Mouse (Mus musculus) midbrain, embryonic 13.5 days (tissue): ENCODE measurements around the gene Blnk. TPM values are rescaled to one million over a fixed set of nuclear protein-coding genes. Genes with fewer than 3 reads are reported as not detected.

ENCODE experiments used
- ATAC-seq: fragments of 200-750 bp; cut with Nextera tagmentation; 2 replicates; pipeline ENCODE4 v1.8.0; 2017; ENCODE audit warnings: mild to moderate bottlenecking, moderate TSS enrichment, moderate library complexity
- H3K27ac ChIP-seq: fragments of 300-500 bp; sonication (generic); 2 replicates; pipeline ENCODE4 v1.5.1; 2015; ENCODE audit warnings: inconsistent platforms, mild to moderate bottlenecking, moderate library complexity
- H3K27me3 ChIP-seq: fragments of 300-500 bp; sonication (generic); 2 replicates; pipeline ENCODE4 v1.6.1; 2015; ENCODE audit warnings: mild to moderate bottlenecking, inconsistent platforms
- H3K36me3 ChIP-seq: fragments of 300-500 bp; sonication (generic); 2 replicates; pipeline ENCODE4 v1.6.1; 2015; ENCODE audit warnings: mild to moderate bottlenecking, inconsistent platforms
- H3K4me1 ChIP-seq: fragments of 300-500 bp; sonication (generic); replicated peaks from 2 replicates; pipeline ENCODE4 v1.6.1; 2015; ENCODE audit warnings: inconsistent platforms
- H3K4me2 ChIP-seq: fragments of 300-500 bp; sonication (generic); replicated peaks from 2 replicates; pipeline ENCODE4 v1.6.1; 2015; ENCODE audit warnings: moderate library complexity, mild to moderate bottlenecking, inconsistent platforms
- H3K4me3 ChIP-seq: fragments of 300-500 bp; sonication (generic); replicated peaks from 2 replicates; pipeline ENCODE4 v1.5.1; 2015; ENCODE audit warnings: mild to moderate bottlenecking, inconsistent platforms
- H3K9ac ChIP-seq: fragments of 300-500 bp; sonication (generic); replicated peaks from 2 replicates; pipeline ENCODE4 v1.6.1; 2015; ENCODE audit warnings: mild to moderate bottlenecking, inconsistent platforms
- H3K9me3 ChIP-seq: fragments of 300-500 bp; sonication (generic); 2 replicates; pipeline ENCODE4 v1.6.1; 2016; ENCODE audit warnings: mild to moderate bottlenecking, inconsistent platforms
- whole genome bisulfite sequencing: fragments of 180-500 bp; shearing (Covaris S2); methylation state at CpG from one replicate; pipeline ENCODE4 v1.1.7; 2015; 5-methylcytosine and 5-hydroxymethylcytosine counted together
- polyA plus RNA-seq: library from polyadenylated mRNA; unstranded; fragments of >200 nt; fragmentation: Nextera tagmentation; extraction: Ambion mirVana; gene quantifications from 2 replicates; pipeline ENCODE4 v1.2.1, GENCODE M21; 2015

Blnk gene
- polyA plus RNA-seq, 1 experiment from 2014 or later: 0.32 TPM

GRCm38 (mm10) chr19:40946937-40947577 lies 47.3 kb downstream of the Blnk start:
- 84% methylated on average over 4 of the region's 4 CpGs for WGBS
- H3K4me1 ChIP-seq: no peaks in the 10 kb centered on the region
- no peak overlapping the region for H3K4me3 ChIP-seq
- no peaks in the 10 kb centered on the region for H3K9me3 ChIP-seq
- H3K9ac ChIP-seq: no peak overlapping the region
- H3K27ac ChIP-seq: no peak overlapping the region
- H3K4me2 ChIP-seq: no peak overlapping the region
- H3K36me3 ChIP-seq: no peaks in the 10 kb centered on the region
- no peaks in the 10 kb centered on the region for H3K27me3 ChIP-seq
- ATAC-seq: no peak

GRCm38 (mm10) chr19:40943552-40943951 lies 50.8 kb downstream of the Blnk start:
- no peak overlapping the region for H3K27ac ChIP-seq
- no peak overlapping the region for H3K4me2 ChIP-seq
- H3K9me3 ChIP-seq: peaks cover 6% of the 10 kb centered on the region; the same call in 1 of the 2 replicates
- no peak overlapping the region for H3K9ac ChIP-seq
- no peak for ATAC-seq
- no peak overlapping the region for H3K4me3 ChIP-seq
- H3K36me3 ChIP-seq: no peaks in the 10 kb centered on the region
- WGBS: 93% methylated on average over 7 of the region's 7 CpGs
- H3K4me1 ChIP-seq: no peaks in the 10 kb centered on the region
- H3K27me3 ChIP-seq: no peaks in the 10 kb centered on the region

GRCm38 (mm10) chr19:40936038-40936437 lies 58.3 kb downstream of the Blnk start:
- Histone ChIP-seq H3K4me1 (no peaks in the 10 kb centered on the region), H3K9ac (no peak overlapping the region), H3K4me2 (no peak overlapping the region), H3K36me3 (no peaks in the 10 kb centered on the region), H3K27me3 (no peaks in the 10 kb centered on the region), H3K27ac (no peak overlapping the region), H3K9me3 (peaks cover 6% of the 10 kb centered on the region; the same call in 1 of the 2 replicates), H3K4me3 (no peak overlapping the region)
- WGBS: 26% methylated on average over 5 of the region's 5 CpGs
- no peak for ATAC-seq

- no peak overlapping the region for H3K9ac ChIP-seq
- WGBS: 46% methylated on average over 8 of the region's 8 CpGs
- H3K27ac ChIP-seq: no peak overlapping the region
- H3K36me3 ChIP-seq: no peaks in the 10 kb centered on the region
- no peak overlapping the region for H3K4me2 ChIP-seq
- peaks cover 6% of the 10 kb centered on the region; the same call in 1 of the 2 replicates for H3K9me3 ChIP-seq
- no peaks in the 10 kb centered on the region for H3K27me3 ChIP-seq
- no peak for ATAC-seq
- H3K4me1 ChIP-seq: no peaks in the 10 kb centered on the region
- no peak overlapping the region for H3K4me3 ChIP-seq
Measured at GRCm38 (mm10) chr19:40935376-40935775, 59.0 kb downstream of the Blnk start.

GRCm38 (mm10) chr19:40931581-40932369 lies 62.6 kb downstream of the Blnk start:
- no peak overlapping the region for H3K4me2 ChIP-seq
- H3K36me3 ChIP-seq: no peaks in the 10 kb centered on the region
- no peak overlapping the region for H3K4me3 ChIP-seq
- H3K9me3 ChIP-seq: no peaks in the 10 kb centered on the region
- 70% methylated on average over 9 of the region's 9 CpGs for WGBS
- no peak for ATAC-seq
- H3K27ac ChIP-seq: no peak overlapping the region
- no peaks in the 10 kb centered on the region for H3K4me1 ChIP-seq
- H3K27me3 ChIP-seq: no peaks in the 10 kb centered on the region
- H3K9ac ChIP-seq: no peak overlapping the region

GRCm38 (mm10) chr19:40895393-40895703 lies 99.0 kb downstream of the Blnk start:
- peak overlapping the region; percentile 58 for H3K4me2 ChIP-seq
- peaks cover 29% of the 10 kb centered on the region for H3K27me3 ChIP-seq
- peaks cover 12% of the 10 kb centered on the region for H3K4me1 ChIP-seq
- no peak for ATAC-seq
- 1% methylated on average over 6 of the region's 6 CpGs for WGBS
- peak overlapping the region; percentile 67 for H3K4me3 ChIP-seq
- H3K9ac ChIP-seq: peak overlapping the region; percentile 77
- H3K36me3 ChIP-seq: 0 out of 2 replicates have a peak, but pooled peaks cover 2% of the 10 kb centered on the region
- H3K9me3 ChIP-seq: no peaks in the 10 kb centered on the region
- peak overlapping the region; percentile 85 for H3K27ac ChIP-seq

GRCm38 (mm10) chr19:40894519-40895392 lies 99.6 kb downstream of the Blnk start, which contains the start of gene Zfp518a:
Gene Zfp518a, plus strand, starts transcription at chr19:40894705.
- Histone ChIP-seq H3K9me3 (no peaks in the 10 kb centered on the region), H3K27ac (peak within 1 kb of the TSS; percentile 85), H3K9ac (peak within 1 kb of the TSS; percentile 77), H3K4me3 (peak within 1 kb of the TSS; percentile 67), H3K36me3 (0 out of 2 replicates have a peak, but pooled peaks cover 2% of the 10 kb centered on the region), H3K27me3 (peaks cover 33% of the 10 kb centered on the region), H3K4me2 (peak within 1 kb of the TSS; percentile 58), H3K4me1 (peaks cover 12% of the 10 kb centered on the region)
- WGBS: under 1% methylated on average over 89 of the region's 89 CpGs
- peak; percentile 92 for ATAC-seq

- peak overlapping the region; percentile 85 for H3K27ac ChIP-seq
- no peaks in the 10 kb centered on the region for H3K9me3 ChIP-seq
- ATAC-seq: no peak; the same call in 1 of the 2 replicates
- peaks cover 38% of the 10 kb centered on the region for H3K27me3 ChIP-seq
- WGBS: 50% methylated on average over 21 of the region's 21 CpGs
- H3K4me2 ChIP-seq: peak overlapping the region; percentile 58
- peak overlapping the region; percentile 77 for H3K9ac ChIP-seq
- no peaks in the 10 kb centered on the region for H3K36me3 ChIP-seq
- peak overlapping the region; percentile 67 for H3K4me3 ChIP-seq
- H3K4me1 ChIP-seq: peaks cover 12% of the 10 kb centered on the region
Measured at GRCm38 (mm10) chr19:40894071-40894506, 100.2 kb downstream of the Blnk start.

- no peak overlapping the region for H3K9ac ChIP-seq
- peaks cover 75% of the 10 kb centered on the region for H3K27me3 ChIP-seq
- H3K36me3 ChIP-seq: no peaks in the 10 kb centered on the region
- WGBS: 92% methylated on average over 1 of the region's 1 CpGs
- no peak overlapping the region for H3K27ac ChIP-seq
- no peak overlapping the region for H3K4me3 ChIP-seq
- ATAC-seq: no peak
- H3K9me3 ChIP-seq: no peaks in the 10 kb centered on the region
- no peaks in the 10 kb centered on the region for H3K4me1 ChIP-seq
- no peak overlapping the region for H3K4me2 ChIP-seq
Measured at GRCm38 (mm10) chr19:40888887-40889286, 105.4 kb downstream of the Blnk start.

- 85% methylated on average over 4 of the region's 4 CpGs for WGBS
- no peaks in the 10 kb centered on the region for H3K9me3 ChIP-seq
- ATAC-seq: no peak
- H3K4me1 ChIP-seq: no peaks in the 10 kb centered on the region
- H3K9ac ChIP-seq: no peak overlapping the region
- H3K4me3 ChIP-seq: no peak overlapping the region
- H3K27ac ChIP-seq: no peak overlapping the region
- no peak overlapping the region for H3K4me2 ChIP-seq
- H3K27me3 ChIP-seq: peaks cover 77% of the 10 kb centered on the region
- no peaks in the 10 kb centered on the region for H3K36me3 ChIP-seq
Measured at GRCm38 (mm10) chr19:40881700-40882099, 112.6 kb downstream of the Blnk start.
